Mouse (Mus musculus) adrenal gland, adult 8-10 months (tissue): ENCODE results near the gene Scd4. TPM values are rescaled to one million over a fixed set of nuclear protein-coding genes. Genes with fewer than 3 reads are reported as not detected.
"Not testable (repeated sequence)": the region's sequence is repeated elsewhere in the genome, so short reads cannot be mapped to it uniquely, and the experiment has no call there.

Experiments
- DNase-seq: peaks from one replicate; pipeline ENCODE4 v3.0.0; 2022
- total RNA-seq, 4 experiments: library from RNA; stranded (reverse); gene quantifications; 2 replicates each; pipeline ENCODE4 v1.2.4; 2022

Scd4 gene
- total RNA-seq, 4 experiments from 2014 or later: 4.5 to 7.6 (median 6.6) TPM

DNA sequence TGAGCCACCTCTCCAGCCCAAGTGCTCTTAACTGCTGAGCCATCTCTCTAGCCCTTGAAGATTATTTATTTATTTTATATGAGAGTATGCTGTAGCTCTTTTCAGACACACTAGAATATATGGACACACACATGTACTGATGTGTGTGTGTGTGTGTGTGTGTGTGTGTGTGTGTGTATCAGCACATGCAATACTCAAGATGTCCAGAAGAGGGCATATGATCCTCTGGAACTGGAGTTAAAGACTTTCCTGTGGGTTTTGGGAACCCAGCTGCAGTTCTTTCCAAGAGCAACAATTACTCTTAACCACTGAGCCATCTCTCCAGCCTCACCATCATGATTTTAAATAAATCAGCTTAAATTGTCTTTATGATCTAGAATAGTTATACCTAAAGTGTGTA is 14.3 kb upstream of the Scd4 start:
- no peak for DNase-seq

DNA sequence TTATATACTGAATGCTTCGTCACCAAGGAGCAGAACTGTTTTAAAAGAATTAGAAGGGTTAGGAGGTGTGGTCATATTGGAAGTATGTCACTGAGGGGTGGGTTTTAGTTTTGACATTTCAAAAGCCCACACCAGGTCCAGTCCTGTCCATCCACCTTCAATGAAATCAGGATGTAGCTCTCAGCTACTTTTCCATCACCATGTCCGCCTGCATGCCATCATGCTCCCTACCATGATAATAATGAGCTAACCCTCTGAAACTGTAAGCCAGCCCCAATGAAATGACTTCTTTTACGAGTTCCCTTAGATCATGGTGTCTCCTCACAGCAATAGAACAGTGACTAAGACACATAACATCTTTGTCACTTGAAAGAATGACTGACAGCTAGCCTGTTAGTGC is 12.6 kb upstream of the Scd4 start:
- no peak for DNase-seq

DNA sequence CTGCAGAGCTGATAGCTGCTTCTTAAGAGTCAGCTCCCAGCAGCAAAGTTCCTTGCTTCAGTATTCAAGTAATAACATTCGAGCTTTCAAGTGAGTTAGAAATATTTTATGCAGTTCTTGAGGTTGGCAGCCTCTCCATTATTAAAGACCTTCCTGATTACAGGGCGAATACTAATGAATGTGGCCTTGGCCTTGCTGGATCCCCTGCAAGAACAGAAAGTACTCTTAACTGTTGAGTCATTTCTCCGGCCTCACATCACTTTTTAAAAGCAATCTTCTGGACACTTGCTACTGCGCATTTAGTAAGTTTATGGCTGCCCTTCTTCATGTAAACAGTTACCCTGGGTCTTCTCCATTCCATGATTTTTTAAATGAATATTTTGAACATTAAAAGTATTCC is 11.7 kb upstream of the Scd4 start:
- DNase-seq: peak; percentile 71

DNA sequence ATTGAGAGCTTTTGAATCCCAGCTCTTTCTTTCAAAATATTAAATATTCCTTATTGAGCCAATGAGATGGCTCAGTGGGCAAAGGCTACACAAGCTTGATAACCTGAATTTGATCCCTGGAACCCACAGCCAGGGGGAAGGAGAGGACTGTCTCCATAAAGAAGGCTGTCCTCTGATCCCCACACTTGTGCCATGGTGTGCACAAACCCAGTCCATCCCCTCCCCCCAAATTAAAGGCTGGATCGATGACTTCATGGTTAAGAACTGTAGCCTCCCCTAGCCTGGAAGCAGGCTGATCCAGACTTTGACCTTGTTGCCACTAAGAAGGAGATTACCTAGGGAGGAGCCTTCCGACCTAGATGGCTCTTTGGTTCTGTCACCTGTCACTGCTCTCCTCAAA is 11.3 kb upstream of the Scd4 start:
- DNase-seq: no peak

DNA sequence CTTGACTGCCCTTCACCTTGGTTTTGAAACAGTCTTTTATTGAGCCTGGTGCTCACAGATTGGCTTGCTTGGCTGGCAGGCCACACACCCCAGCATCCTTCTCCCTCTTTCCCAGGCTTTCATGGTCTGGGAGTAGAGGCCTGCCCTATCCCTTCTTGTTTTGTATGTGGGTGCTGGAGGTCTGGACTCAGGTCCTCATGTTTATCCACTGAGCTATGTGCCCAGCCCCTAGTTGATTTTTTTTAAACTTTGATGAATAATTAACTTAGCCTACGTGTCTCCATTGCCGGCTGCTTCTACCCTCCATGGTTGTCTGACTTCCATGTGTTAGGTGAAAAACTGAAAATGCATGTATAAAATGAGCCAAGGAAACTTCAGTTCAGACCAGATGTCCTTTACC is 3.3 kb upstream of the Scd4 start:
- no peak for DNase-seq

GRCm38 (mm10) chr19:44331128-44331527 is 1.8 kb upstream of the Scd4 start:
- DNase-seq: not testable (repeated sequence)

GRCm38 (mm10) chr19:44331911-44332310 is 981 bp upstream of the Scd4 start:
- DNase-seq: no peak

DNA sequence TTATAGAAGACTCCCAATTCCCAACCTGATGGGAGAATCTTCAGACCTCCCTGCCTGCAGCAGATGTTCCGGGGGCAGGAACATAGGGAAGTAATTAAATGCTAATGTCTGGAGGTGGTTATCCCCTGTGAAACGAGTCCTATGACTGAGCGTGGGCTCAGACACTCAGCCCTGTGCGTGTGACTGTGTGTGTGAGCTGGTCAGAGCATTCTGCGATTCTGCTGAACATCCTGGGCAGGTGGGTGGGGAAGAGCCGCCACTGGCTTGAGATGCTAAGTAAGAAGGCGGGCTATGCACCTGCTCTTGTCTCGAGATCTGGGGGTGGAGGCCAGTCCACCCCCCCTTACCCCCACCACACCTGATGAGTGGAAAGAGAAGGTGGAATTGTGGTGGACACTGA is 566 bp upstream of the Scd4 start:
- DNase-seq: no peak

GRCm38 (mm10) chr19:44333991-44334390 is 1.1 kb downstream of the Scd4 start:
- no peak for DNase-seq

DNA sequence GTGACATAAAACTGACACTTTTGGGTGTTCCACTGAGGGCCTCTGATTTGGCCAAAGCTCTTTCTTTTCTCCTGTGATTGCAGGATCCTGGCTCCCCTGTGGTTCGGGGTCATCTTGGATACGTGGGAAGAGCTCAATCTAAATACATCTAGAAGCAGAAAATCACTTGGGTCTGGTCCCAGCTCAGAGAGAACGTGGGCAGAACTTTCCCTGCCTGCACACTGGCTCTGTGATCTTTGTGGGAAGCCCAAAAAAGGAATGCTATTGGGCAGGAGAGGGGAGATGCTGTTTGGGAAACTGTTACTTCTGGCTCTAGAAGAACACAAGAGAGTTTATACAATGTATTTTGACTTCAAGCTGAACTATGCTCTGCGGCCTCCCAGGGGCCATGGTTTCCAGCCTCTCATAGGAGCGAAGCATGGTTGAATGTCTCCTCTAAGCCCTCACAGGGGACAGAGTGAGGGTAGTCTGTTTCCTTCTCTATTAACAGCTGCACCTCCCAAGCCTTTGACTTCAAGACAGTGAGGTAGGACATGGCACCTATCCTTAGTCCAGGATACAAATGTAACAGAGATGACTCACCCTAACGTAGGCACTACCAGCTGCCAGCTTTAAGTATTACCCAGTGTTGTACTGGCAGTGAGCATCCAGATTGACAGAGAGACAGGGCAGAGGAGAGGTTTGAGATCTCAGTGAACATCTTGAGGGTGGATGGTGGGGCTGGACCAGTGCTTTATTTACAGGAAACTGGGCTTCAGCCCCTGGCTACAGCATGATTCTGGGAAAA is 3.2 kb downstream of the Scd4 start:
- no peak for DNase-seq

DNA sequence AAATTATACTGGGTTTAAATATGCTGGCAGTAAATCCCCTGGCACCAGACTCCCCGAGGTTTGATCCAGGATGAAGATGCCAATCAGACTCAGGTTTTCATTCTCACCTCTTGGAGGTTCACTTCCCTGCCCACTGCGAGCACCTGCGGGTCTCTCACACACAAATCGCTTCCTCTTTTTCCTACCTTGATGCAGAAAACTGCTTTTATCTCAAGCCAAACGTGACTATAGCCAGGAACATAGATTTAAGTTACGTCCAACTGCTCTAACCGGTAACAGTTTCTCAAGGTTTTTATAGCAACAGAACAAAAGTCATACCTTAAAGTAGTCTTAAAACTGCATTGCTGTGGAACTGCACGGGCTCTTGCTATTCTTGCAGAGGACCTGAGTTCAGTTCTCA is 16.8 kb downstream of the Scd4 start:
- no peak for DNase-seq

DNA sequence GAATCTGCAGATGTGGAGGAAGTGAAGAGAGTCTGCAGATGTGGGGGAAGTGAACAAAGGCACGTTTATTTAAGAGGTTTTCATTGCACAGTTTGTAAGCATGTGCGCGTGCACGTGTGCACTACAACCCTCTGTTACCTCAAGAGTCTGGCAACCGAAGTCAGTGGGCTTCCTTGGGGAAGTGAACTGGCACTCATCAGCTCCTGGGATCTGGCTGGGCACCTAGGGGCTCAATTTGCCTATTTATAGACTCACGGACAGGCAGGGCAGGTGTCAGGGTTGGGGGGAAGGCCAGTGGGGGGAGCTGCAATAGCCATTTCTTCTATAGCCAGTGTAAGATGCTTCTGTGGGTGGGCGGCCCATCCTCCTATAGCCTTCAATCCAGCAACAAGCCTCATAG is 18.9 kb downstream of the Scd4 start:
- DNase-seq: no peak

- DNase-seq: no peak
Measured at GRCm38 (mm10) chr19:44358700-44359099, 25.8 kb downstream of the Scd4 start.

DNA sequence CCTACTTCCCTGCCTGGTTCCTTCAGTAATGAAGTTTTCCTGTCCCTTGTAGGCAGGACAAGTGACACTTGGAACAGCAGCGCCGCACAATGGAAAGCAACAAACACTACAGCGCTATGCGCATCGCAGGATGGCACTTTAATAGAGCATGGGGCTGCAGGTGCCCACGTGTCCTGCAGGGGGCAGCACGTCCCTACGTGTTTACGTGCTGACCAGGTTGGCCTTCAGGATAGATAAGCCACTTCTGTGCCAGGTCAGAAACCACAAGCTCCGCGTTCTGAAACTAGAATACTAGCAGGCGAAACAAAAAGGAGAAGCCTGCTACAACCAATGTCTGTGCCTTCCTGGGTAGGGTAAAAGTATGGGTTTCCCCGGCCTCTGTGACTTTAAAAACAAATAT is 30.6 kb downstream of the Scd4 start:
- DNase-seq: peak; percentile 79

- DNase-seq: peak; percentile 18
Measured at GRCm38 (mm10) chr19:44364029-44364428, 31.1 kb downstream of the Scd4 start.

- DNase-seq: no peak
Measured at GRCm38 (mm10) chr19:44365733-44366132, 32.8 kb downstream of the Scd4 start.

DNA sequence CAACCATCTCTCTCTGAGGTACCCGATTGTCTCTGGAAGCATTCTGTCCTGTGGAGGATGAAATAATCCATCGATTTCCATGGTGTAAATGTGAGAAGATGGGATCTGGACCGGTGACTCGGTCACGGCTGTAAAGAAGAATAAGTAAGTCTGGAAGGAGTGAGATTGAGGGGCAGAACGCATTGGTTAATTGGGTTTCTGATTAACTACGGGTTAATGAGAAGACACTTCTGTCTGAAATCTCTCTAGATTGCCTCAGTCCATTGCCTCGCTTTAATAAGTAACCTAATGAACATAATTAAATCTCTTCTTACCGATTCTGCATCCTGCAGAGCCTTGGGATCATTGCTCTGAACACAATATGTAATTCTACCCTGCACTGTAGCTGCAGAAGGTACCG is 34.2 kb downstream of the Scd4 start:
- DNase-seq: not testable (repeated sequence)

- DNase-seq: no peak
Measured at GRCm38 (mm10) chr19:44369371-44369770, 36.5 kb downstream of the Scd4 start.

- DNase-seq: no peak
Measured at GRCm38 (mm10) chr19:44370231-44370630, 37.3 kb downstream of the Scd4 start.

DNA sequence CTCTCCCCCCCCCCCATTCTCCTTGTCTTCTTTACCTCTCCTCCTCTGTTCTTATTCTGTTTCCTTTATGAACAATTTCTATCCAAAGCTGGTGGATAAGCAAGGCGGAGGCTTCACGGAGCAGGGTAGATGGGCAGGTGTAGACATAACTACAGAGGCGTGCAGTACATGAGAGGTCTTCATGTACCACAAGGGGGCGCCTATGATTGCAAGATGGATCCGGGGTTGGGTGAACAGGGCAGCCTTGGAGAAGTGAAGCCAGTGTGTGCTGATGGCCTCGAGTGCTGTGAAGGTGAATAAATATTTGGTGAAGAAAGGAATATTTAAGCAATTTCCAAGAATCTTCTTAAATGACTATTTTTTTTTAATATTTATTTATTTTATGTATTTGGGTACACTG is 40.1 kb downstream of the Scd4 start:
- peak; percentile 75 for DNase-seq

- no peak for DNase-seq
Measured at GRCm38 (mm10) chr19:44376511-44376951, 43.6 kb downstream of the Scd4 start.

GRCm38 (mm10) chr19:44377629-44378375 is 44.9 kb downstream of the Scd4 start:
- DNase-seq: no peak

DNA sequence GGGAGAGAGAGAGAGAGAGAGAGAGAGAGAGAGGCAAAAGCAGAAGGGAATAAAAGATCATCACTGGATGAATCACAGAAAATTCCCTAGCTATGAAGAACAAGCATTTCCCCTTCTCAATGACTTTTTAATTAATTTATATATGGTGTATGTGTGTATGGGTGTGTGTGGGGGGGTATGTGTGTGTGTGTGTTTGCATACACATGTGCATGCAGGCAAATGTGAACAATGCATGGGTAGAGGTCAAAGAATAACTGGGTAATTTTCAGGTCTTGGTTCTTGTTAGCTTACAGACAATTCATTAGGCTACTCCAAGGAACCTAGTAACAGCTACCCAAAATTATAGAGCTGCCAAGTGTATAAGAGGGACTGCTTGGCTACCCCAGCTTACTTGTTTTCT is 46.2 kb downstream of the Scd4 start:
- DNase-seq: no peak

GRCm38 (mm10) chr19:44380065-44380464 is 47.2 kb downstream of the Scd4 start:
- no peak for DNase-seq
